Mouse (Mus musculus): ENCODE results near the gene Cenpv.

- no peak for TF ChIP-seq CTCF (IDR thresholded peaks at IDR 0.05)
- TF ChIP-seq EP300 (IDR thresholded peaks at IDR 0.05): no peak
Measured at GRCm38 (mm10) chr11:62549782-62550181, 10.7 kb upstream of the Cenpv start.

Data from lung, postnatal 0 days (tissue).